Mouse (Mus musculus): Measurements from ENCODE around the gene Thap7.

GRCm38 (mm10) chr16:17542632-17543031 lies 11.7 kb upstream of the Thap7 start:
- no peak for TF ChIP-seq CTCF (conservative IDR thresholded peaks at IDR 0.05; ENCODE audit: low read length)
- TF ChIP-seq POU5F1 (IDR thresholded peaks at IDR 0.05; ENCODE audit: borderline replicate concordance, low read length): no peak
